Mouse (Mus musculus) macrophage (primary cell): ENCODE measurements around the gene Cacna1i. TPM values are rescaled to one million over a fixed set of nuclear protein-coding genes. Genes with fewer than 3 reads are reported as not detected.

ENCODE experiments used
- H3K27ac ChIP-seq: fragments of 350-480 bp; formaldehyde crosslinking; 2 replicates; pipeline ENCODE4 v1.9.0; 2021
- H3K36me3 ChIP-seq: fragments of 350-480 bp; formaldehyde crosslinking; 2 replicates; pipeline ENCODE4 v1.9.0; 2021; ENCODE audit errors: inconsistent target
- H3K4me3 ChIP-seq: fragments of 350-480 bp; formaldehyde crosslinking; 2 replicates; pipeline ENCODE4 v1.9.0; 2021; ENCODE audit errors: inconsistent target
- H3K79me2 ChIP-seq: fragments of 350-480 bp; formaldehyde crosslinking; 2 replicates; pipeline ENCODE4 v1.9.0; 2021; ENCODE audit errors: inconsistent target
- WGBS: methylation state at CpG from one replicate; pipeline ENCODE4 v1.1.7; 2026; ENCODE audit warnings: inconsistent platforms; ENCODE audit not compliant: missing documents; 5-methylcytosine and 5-hydroxymethylcytosine counted together
- polyA plus RNA-seq: library from polyadenylated mRNA; stranded (reverse); fragments of 250-400 nt; gene quantifications from 3 replicates; pipeline ENCODE4 v1.2.4, GENCODE M21; 2018; ENCODE audit warnings: inconsistent platforms

Cacna1i gene
- polyA plus RNA-seq, 1 experiment from 2014 or later = not detected

GRCm38 (mm10) chr15:80327743-80328540 is 40.9 kb downstream of the Cacna1i start:
- WGBS = 80% methylated on average over 13 of the region's 13 CpGs
- H3K27ac ChIP-seq = no peak overlapping the region

DNA sequence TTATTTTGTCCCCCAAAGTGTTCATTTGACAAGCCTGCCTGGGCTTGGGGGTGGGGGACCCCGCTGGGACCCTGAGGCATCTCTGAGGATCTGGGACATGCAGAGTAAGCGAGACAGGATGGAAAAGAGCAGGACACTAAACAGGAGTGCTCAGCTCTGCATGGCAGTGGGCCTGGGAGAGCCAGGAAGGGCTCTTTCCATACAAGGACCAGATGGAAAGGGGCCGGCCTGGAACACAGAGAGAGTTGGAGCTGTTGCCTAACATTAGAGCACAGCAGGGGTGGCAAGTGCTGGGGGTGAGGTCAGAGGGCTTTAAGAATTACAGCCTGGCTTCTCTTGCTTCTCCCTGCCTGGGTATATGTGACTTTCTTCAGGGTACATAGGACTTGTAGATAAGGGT is 43.2 kb downstream of the Cacna1i start:
- Histone ChIP-seq H3K79me2 (no peaks in the 10 kb centered on the region), H3K36me3 (no peaks in the 10 kb centered on the region), H3K4me3 (no peak overlapping the region), H3K27ac (no peak overlapping the region)
- 87% methylated on average over 3 of the region's 3 CpGs for WGBS

More at GRCm38 (mm10) chr15:80327743-80328540, 40.9 kb downstream of the Cacna1i start:
- no peak overlapping the region for H3K4me3 ChIP-seq
- no peaks in the 10 kb centered on the region for H3K79me2 ChIP-seq
- no peaks in the 10 kb centered on the region for H3K36me3 ChIP-seq

- Histone ChIP-seq H3K27ac (no peak overlapping the region), H3K4me3 (no peak overlapping the region), H3K79me2 (no peaks in the 10 kb centered on the region), H3K36me3 (no peaks in the 10 kb centered on the region)
- WGBS = 89% methylated on average over 8 of the region's 10 CpGs
Observed at GRCm38 (mm10) chr15:80334766-80335165, 47.7 kb downstream of the Cacna1i start.

DNA sequence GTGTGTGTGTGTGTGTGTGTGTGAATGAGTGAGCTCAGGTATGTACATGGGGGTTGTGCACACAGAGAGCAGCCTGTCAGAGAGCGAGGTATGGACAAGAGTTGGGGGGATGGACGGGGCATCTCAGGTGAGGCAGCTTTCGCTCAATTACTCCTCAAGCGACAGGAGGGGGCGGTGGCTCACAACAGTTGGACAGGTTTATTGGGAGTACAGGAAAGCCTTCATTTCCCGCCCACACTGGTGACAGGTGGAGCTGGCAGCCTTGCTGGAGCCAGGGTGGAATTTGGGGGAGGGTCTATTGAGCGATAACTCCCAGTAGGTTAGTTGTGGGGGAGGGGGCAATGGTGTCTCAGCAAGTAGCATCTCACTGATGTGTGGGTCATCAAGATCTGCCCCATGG is 48.2 kb downstream of the Cacna1i start:
- Histone ChIP-seq H3K4me3 (no peak overlapping the region), H3K79me2 (no peaks in the 10 kb centered on the region), H3K36me3 (no peaks in the 10 kb centered on the region), H3K27ac (no peak overlapping the region)
- WGBS = 64% methylated on average over 7 of the region's 7 CpGs

DNA sequence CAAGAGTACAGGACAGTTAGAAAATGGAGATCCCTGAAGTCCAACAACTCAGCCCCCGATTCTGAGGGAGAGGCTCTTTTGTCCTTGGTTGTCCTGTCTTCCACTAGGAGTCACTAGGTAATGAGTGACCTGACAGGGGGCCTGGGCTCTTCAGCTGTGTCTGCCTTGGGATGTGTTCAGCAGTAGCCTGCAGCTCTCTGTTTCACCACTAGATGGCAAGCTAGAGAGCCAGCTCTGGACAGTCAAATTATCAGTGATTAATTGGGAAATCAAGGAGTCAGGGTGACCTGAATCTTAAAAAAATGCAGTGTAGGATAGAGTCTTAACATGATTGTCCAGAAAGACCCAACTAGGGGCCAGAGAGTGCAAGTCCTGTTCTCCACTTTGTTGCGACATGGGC is 53.3 kb downstream of the Cacna1i start:
- Histone ChIP-seq H3K4me3 (no peak overlapping the region), H3K36me3 (no peaks in the 10 kb centered on the region), H3K27ac (no peak overlapping the region), H3K79me2 (no peaks in the 10 kb centered on the region)
- 74% methylated on average over 2 of the region's 2 CpGs for WGBS

DNA sequence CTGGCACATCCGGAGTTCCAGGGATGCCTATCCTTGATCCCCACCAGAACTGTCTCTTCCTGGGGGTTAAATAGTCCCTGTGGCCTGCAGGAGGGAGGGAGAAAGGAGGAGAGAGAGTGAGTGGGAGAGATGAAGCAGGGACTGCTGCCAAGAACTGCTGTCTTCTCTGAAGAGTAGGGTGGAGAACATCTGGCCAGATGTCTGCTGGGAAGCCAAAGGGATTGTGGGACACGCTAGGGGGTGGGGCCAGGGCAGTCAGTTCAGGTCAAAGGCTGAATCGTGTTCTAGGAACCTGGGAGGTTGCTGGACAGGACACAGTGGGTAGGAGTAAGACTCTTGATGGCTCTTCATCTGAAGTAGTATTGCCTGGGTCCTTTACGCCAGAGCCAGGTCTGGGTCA is 55.4 kb downstream of the Cacna1i start:
- 79% methylated on average over 4 of the region's 4 CpGs for WGBS
- Histone ChIP-seq H3K79me2 (no peaks in the 10 kb centered on the region), H3K4me3 (no peak overlapping the region), H3K27ac (no peak overlapping the region), H3K36me3 (no peaks in the 10 kb centered on the region)

DNA sequence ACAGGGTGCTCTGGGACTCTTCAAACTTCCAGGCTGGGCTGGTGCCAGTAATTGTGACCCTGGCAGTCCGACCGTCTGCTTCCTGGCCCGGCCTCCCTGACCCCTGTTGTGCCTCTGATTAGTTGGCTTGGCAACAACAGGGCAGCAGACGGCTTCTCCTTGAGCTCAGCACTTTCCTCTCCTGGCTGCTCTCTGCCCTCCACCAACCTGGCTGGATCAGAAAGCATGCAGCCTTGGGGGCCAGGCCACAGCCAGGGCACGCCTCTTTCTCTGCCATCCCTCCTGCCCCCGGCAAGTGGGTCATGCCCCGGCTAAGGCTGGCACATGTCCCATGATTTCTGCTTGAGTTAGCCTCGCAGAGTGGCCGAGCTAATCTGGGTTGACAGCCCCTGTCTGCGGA is 56.0 kb downstream of the Cacna1i start:
- Histone ChIP-seq H3K4me3 (no peak overlapping the region), H3K27ac (no peak overlapping the region), H3K79me2 (no peaks in the 10 kb centered on the region), H3K36me3 (no peaks in the 10 kb centered on the region)
- WGBS = 62% methylated on average over 10 of the region's 10 CpGs

DNA sequence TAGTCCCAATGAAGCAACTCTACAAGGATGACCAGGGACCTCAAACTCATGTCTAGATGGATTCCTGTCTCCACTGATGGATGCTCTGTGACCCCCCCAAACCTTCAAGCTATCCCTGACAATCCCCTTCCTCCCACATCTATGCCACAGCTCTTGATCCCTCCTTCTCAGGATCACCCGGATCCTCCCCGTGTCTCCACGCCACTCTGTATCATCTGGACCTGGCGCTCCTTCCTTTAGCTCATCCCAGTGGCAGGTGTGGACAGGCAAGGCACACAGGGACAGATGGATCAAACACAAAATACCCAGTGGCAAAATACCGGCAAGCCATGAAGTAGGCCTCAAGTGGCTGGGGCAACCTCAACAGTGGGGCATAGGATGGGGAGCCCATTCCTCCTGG is 56.7 kb downstream of the Cacna1i start:
- WGBS = 96% methylated on average over 5 of the region's 5 CpGs
- Histone ChIP-seq H3K4me3 (no peak overlapping the region), H3K36me3 (no peaks in the 10 kb centered on the region), H3K27ac (no peak overlapping the region), H3K79me2 (no peaks in the 10 kb centered on the region)

GRCm38 (mm10) chr15:80346510-80346909 is 59.5 kb downstream of the Cacna1i start:
- Histone ChIP-seq H3K79me2 (no peaks in the 10 kb centered on the region), H3K36me3 (no peaks in the 10 kb centered on the region), H3K27ac (no peak overlapping the region), H3K4me3 (no peak overlapping the region)
- 87% methylated on average over 7 of the region's 7 CpGs for WGBS

DNA sequence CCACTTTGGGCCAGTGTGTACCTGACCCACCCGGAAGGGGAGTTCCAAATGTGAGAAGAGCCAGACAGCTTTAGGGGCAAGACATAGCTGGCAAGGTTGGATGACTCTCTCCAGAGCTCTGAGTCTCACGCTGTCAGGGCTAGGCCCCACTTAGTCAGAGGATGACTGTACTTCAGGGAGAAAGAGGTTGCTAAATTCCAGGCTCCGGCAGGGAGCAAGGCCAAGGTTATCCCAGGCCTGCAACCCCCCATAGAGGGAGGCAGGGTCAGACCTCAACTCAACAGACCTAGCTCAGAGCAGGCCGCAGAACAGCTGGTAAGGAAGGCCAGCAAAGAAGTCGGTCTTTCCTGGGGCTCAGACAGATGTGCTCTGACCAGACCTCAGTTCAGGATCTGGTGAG is 63.4 kb downstream of the Cacna1i start:
- Histone ChIP-seq H3K27ac (no peak overlapping the region), H3K4me3 (no peak overlapping the region), H3K79me2 (no peaks in the 10 kb centered on the region), H3K36me3 (no peaks in the 10 kb centered on the region)
- WGBS = 90% methylated on average over 5 of the region's 5 CpGs

DNA sequence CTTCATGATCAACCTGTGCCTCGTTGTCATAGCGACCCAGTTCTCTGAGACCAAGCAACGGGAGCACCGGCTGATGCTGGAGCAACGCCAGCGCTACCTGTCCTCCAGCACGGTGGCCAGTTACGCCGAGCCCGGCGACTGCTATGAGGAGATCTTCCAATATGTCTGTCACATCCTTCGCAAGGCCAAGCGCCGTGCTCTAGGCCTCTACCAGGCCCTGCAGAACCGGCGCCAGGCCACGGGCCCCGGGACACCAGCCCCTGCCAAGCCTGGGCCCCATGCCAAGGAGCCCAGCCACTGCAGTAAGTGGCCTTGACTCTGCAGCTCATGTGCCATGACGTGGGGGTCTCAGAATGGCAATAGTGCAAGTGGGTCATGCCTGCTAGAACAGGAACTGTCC is 71.8 kb downstream of the Cacna1i start:
- H3K4me3 ChIP-seq = no peak overlapping the region
- H3K36me3 ChIP-seq = no peaks in the 10 kb centered on the region
- no peak overlapping the region for H3K27ac ChIP-seq
- 94% methylated on average over 19 of the region's 19 CpGs for WGBS
- no peaks in the 10 kb centered on the region for H3K79me2 ChIP-seq

DNA sequence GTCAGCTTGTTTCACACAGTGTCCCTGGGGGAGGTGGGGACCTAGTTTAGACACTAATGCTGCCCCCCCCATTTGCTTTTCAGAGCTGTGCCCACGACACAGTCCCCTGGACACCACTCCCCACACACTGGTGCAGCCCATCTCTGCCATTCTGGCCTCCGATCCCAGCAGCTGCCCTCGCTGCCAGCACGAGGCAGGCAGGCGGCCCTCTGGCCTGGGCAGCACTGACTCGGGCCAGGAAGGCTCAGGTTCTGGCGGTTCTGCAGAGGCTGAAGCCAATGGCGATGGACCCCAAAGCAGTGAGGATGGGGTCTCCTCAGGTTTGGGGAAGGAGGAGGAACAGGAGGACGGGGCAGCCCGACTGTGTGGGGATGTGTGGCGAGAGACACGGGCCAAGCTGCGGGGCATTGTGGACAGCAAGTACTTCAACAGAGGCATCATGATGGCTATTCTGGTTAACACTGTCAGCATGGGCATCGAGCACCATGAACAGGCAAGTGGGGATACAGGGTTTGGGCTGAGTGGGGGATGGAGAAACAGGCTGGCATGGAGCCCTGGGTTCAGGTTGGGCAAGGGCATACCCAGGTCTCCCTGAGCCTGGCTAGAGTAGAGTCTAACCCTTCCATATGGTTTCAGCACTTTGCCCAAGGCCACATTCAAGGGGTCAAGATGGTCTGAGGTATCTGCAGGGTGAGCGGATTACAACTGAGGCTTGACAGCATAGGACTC is 74.9 kb downstream of the Cacna1i start:
- H3K27ac ChIP-seq = no peak overlapping the region
- H3K4me3 ChIP-seq = no peak overlapping the region
- H3K36me3 ChIP-seq = no peaks in the 10 kb centered on the region
- 88% methylated on average over 15 of the region's 15 CpGs for WGBS
- H3K79me2 ChIP-seq = no peaks in the 10 kb centered on the region

GRCm38 (mm10) chr15:80362509-80363172 is 75.6 kb downstream of the Cacna1i start:
- 85% methylated on average over 8 of the region's 8 CpGs for WGBS
- no peak overlapping the region for H3K4me3 ChIP-seq
- H3K27ac ChIP-seq = no peak overlapping the region
- no peaks in the 10 kb centered on the region for H3K79me2 ChIP-seq
- H3K36me3 ChIP-seq = no peaks in the 10 kb centered on the region

- WGBS = 78% methylated on average over 13 of the region's 13 CpGs
- Histone ChIP-seq H3K36me3 (no peaks in the 10 kb centered on the region), H3K79me2 (no peaks in the 10 kb centered on the region), H3K27ac (no peak overlapping the region), H3K4me3 (no peak overlapping the region)
Observed at GRCm38 (mm10) chr15:80363821-80364715, 77.0 kb downstream of the Cacna1i start.
